Mouse (Mus musculus): ENCODE measurements around the gene Fgf3.

- TF ChIP-seq CTCF (conservative IDR thresholded peaks at IDR 0.05 in 1 of 2, IDR thresholded peaks at IDR 0.05 in 1 of 2; ENCODE audit: low read depth in 2 of 2, low read length in 2 of 2): no peak
- no peak for TF ChIP-seq POLR2A (IDR thresholded peaks at IDR 0.05; ENCODE audit: low read depth, low read length)
- no peak for TF ChIP-seq ZMIZ1 (IDR thresholded peaks at IDR 0.05; ENCODE audit: low read depth, low read length)
- TF ChIP-seq KAT2A (IDR thresholded peaks at IDR 0.05; ENCODE audit: insufficient replicate concordance, low read length): no peak
- TF ChIP-seq ZKSCAN1 (IDR thresholded peaks at IDR 0.05; ENCODE audit: borderline replicate concordance, low read depth, low read length): no peak
- no peak for TF ChIP-seq ZNF384 (IDR thresholded peaks at IDR 0.05; ENCODE audit: low read depth, low read length)
- TF ChIP-seq USF2 (conservative IDR thresholded peaks at IDR 0.05; ENCODE audit: low read depth, low read length): no peak
- TF ChIP-seq MXI1 (IDR thresholded peaks at IDR 0.05; ENCODE audit: low read depth, low read length): no peak
- no peak for TF ChIP-seq BHLHE40 (IDR thresholded peaks at IDR 0.05; ENCODE audit: low read depth, low read length)
- TF ChIP-seq USF1 (IDR thresholded peaks at IDR 0.05; ENCODE audit: low read depth, low read length): no peak
- no peak for TF ChIP-seq JUND (conservative IDR thresholded peaks at IDR 0.05; ENCODE audit: low read depth, low read length)
These were observed 24.2 kb downstream of the Fgf3 start for GRCm38 (mm10) chr7:144862126-144862525.
